Mouse (Mus musculus): Measurements from ENCODE around the gene Nlrc5.
A peak's percentile ranks its signal among the peaks of the same experiment; 100 is the strongest.

GRCm38 (mm10) chr8:94492021-94492681 is 58.0 kb downstream of the Nlrc5 start:
- TF ChIP-seq EP300 (IDR thresholded peaks at IDR 0.05; ENCODE audit: low read depth in 1 of 2, low read length in 2 of 2) (no peak), JUND (IDR thresholded peaks at IDR 0.05; ENCODE audit: low read depth, low read length) (no peak), POLR2A (IDR thresholded peaks at IDR 0.05; ENCODE audit: control insufficient read depth in 1 of 2, insufficient read depth in 1 of 2, low read depth in 1 of 2, low read length in 2 of 2, poor library complexity in 1 of 2) (no peak), RCOR1 (IDR thresholded peaks at IDR 0.05; ENCODE audit: low read depth, low read length) (no peak), ZC3H11A (IDR thresholded peaks at IDR 0.05; ENCODE audit: low read depth, low read length) (peak; percentile 74), CTCF (IDR thresholded peaks at IDR 0.05 in 2 of 3, conservative IDR thresholded peaks at IDR 0.05 in 1 of 3; ENCODE audit: control insufficient read depth in 1 of 3, insufficient read depth in 1 of 3, low read depth in 2 of 3, low read length in 3 of 3, poor library complexity in 1 of 3, severe bottlenecking in 1 of 3) (peak; percentile 58 to 83 (median 74)), TAL1 (IDR thresholded peaks at IDR 0.05; ENCODE audit: low read length) (no peak), TCF12 (IDR thresholded peaks at IDR 0.05; ENCODE audit: low read depth, low read length) (no peak), MYC (IDR thresholded peaks at IDR 0.05; ENCODE audit: low read depth, low read length) (no peak), SMC3 (IDR thresholded peaks at IDR 0.05; ENCODE audit: low read depth, low read length) (peak; percentile 89), MAX (IDR thresholded peaks at IDR 0.05; ENCODE audit: low read length) (no peak), GABPA (IDR thresholded peaks at IDR 0.05; ENCODE audit: low read depth, low read length) (no peak), NRF1 (IDR thresholded peaks at IDR 0.05; ENCODE audit: insufficient read depth, low read depth, low read length, poor library complexity, severe bottlenecking) (no peak), GATA1 (IDR thresholded peaks at IDR 0.05; ENCODE audit: low read depth, low read length) (no peak)
